Mouse (Mus musculus) liver, adult 2 months (tissue): ENCODE measurements around the gene Nrgn. TPM values are rescaled to one million over a fixed set of nuclear protein-coding genes. Genes with fewer than 3 reads are reported as not detected.
A peak's percentile ranks its signal among the peaks of the same experiment; 100 is the strongest.

Experiments
- DNase-seq: peaks from one replicate; pipeline ENCODE4 v3.0.0-alpha.2; 2011; ENCODE audit warnings: low read depth, low spot score; ENCODE audit errors: extremely low read depth
- H3K27ac ChIP-seq: fragments of 200-500 bp; replicated peaks from 2 replicates; pipeline ENCODE4 v1.5.1; 2012; ENCODE audit warnings: low read depth, mild to moderate bottlenecking, control low read depth, inconsistent platforms, low read length; ENCODE audit not compliant: insufficient read depth
- H3K27me3 ChIP-seq: fragments of 200-500 bp; 2 replicates; pipeline ENCODE4 v1.6.1; 2012; ENCODE audit warnings: mild to moderate bottlenecking, moderate library complexity, low read length, inconsistent platforms; ENCODE audit not compliant: control insufficient read depth, insufficient read depth
- H3K36me3 ChIP-seq: fragments of 200-500 bp; 2 replicates; pipeline ENCODE4 v1.6.1; 2012; ENCODE audit warnings: low read length, inconsistent platforms; ENCODE audit not compliant: control insufficient read depth, insufficient read depth
- H3K4me1 ChIP-seq: fragments of 200-500 bp; 2 replicates; pipeline ENCODE4 v1.6.1; 2011; ENCODE audit warnings: low read length; ENCODE audit not compliant: control insufficient read depth, insufficient read depth
- H3K4me3 ChIP-seq: fragments of 200-500 bp; 2 replicates; pipeline ENCODE4 v1.5.1; 2011; ENCODE audit warnings: low read depth, mild to moderate bottlenecking, control low read depth, low read length, moderate library complexity; ENCODE audit not compliant: insufficient read depth
- H3K79me2 ChIP-seq: fragments of 200-500 bp; 2 replicates; pipeline ENCODE4 v1.6.1; 2012; ENCODE audit warnings: inconsistent platforms, mild to moderate bottlenecking, low read length, moderate library complexity; ENCODE audit not compliant: control insufficient read depth, insufficient read depth
- H3K9ac ChIP-seq: fragments of 200-500 bp; 2 replicates; pipeline ENCODE4 v1.6.1; 2012; ENCODE audit warnings: low read depth, mild to moderate bottlenecking, control low read depth, inconsistent platforms, low read length
- CTCF ChIP-seq: fragments of 200-500 bp; IDR thresholded peaks from 2 replicates; pipeline ENCODE4 v1.5.1; 2011; ENCODE audit warnings: low read depth, low read length, control low read depth
- POLR2A ChIP-seq: fragments of 200-500 bp; IDR thresholded peaks from 2 replicates; pipeline ENCODE4 v1.6.1; 2011; ENCODE audit warnings: low read length, control low read depth; ENCODE audit not compliant: insufficient read depth; ENCODE audit errors: extremely low read depth
- WGBS: fragments of 180-500 bp; shearing (Covaris S2); methylation state at CpG from one replicate; pipeline ENCODE4 v1.1.7; 2018; 5-methylcytosine and 5-hydroxymethylcytosine counted together
- polyA plus RNA-seq: library from polyadenylated mRNA; depleted of rRNA; stranded (reverse); fragments of >200 nt; gene quantifications from 2 replicates; pipeline ENCODE4 v1.2.3, GENCODE M21; 2012
- total RNA-seq: library from RNA; depleted of rRNA; stranded (reverse); fragments of >200 nt; gene quantifications from 2 replicates; pipeline ENCODE4 v1.2.3, GENCODE M21; 2014

Nrgn gene
- total and polyA plus RNA-seq, 2 experiments = 0.09 to 0.86 TPM

DNA sequence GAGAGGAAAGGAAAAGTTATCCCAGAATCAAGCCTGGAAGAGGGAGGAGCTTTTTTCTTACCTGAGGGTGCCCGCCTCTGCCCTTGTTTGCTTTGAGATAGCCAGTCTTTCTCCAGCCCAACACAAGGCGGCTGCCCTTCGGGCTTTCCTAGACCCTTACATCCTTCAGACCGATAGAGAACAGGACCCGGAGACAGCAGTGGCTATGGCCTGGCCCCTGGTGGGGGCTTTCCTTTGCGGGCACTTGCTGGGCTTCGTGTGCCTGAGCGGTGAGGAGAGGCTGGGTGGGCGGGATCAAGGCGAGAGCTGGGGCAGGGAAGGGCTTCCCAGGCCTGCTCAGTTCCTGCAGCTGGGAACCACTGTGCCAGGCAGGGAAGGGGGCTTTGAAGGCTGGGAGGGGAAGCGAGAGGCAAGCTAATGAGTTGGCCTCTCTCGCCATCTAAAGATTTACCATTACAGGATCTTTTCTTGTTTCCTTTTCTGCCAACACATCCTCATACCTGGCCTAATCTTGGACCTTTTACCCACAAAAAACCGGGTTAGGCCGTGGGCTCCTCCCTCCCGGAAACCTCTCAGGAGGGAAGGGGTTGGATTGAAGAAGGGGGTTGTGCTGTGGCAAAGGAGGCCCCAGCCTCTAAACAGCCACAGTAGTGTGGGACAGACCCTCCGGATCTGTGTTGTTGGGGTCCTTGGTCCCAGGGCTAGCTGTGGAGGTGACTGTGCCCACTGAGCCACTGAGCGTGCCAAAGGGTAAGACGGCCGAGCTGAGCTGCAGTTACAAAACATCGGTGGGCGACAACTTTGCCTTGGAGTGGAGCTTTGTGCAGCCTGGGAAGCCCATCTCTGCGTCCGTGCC, 13.3 kb downstream of the Nrgn start, which contains the start of gene Vsig2:
Vsig2 (plus strand) TSS at position 86 of the 856 bp plus-strand sequence.
- WGBS = 63% methylated on average over 23 of the region's 23 CpGs

DNA sequence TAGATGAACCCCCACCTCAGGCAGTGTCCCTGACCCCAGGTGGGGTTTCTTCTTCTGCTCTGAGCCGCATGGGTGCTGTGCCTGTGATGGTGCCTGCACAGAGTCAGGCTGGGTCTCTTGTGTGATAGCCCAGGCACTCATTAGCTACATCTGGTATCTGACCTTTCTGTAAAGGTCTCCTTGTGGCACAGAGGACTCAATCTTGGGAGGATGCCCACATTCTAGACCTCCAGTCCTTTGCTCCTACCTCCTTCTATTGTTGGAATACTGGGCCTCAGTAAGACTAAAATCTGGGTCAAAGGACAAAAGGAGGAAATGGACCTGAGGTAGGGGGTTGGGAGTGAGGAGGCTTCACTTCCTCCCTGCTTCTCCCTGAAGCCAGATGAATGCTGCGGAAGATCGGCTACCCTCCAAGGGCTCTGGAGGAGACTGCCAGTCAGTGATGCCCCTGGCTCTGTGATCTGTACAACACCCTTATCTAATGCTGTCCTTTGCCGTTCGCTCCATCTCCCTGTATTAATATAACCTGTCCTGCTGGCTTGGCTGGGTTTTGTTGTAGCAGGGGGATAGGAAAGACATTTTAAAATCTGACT, 14.9 kb downstream of the Nrgn start:
- no peaks in the 10 kb centered on the region for H3K27me3 ChIP-seq
- H3K79me2 ChIP-seq = no peaks in the 10 kb centered on the region
- H3K4me1 ChIP-seq = peaks cover 2% of the 10 kb centered on the region; the same call in 1 of the 2 replicates
- no peak overlapping the region for H3K27ac ChIP-seq
- no peaks in the 10 kb centered on the region for H3K36me3 ChIP-seq
- no peak overlapping the region for H3K9ac ChIP-seq
- no peak for DNase-seq
- no peak for TF ChIP-seq POLR2A
- TF ChIP-seq CTCF = no peak
- no peak overlapping the region for H3K4me3 ChIP-seq
- 77% methylated on average over 5 of the region's 5 CpGs for WGBS

More for the DNA sequence above, 13.3 kb downstream of the Nrgn start, which contains the start of gene Vsig2:
- Histone ChIP-seq H3K36me3 (no peaks in the 10 kb centered on the region), H3K4me3 (no peak within 1 kb of the TSS), H3K27ac (no peak within 1 kb of the TSS), H3K27me3 (no peaks in the 10 kb centered on the region), H3K4me1 (peaks cover 2% of the 10 kb centered on the region; the same call in 1 of the 2 replicates), H3K9ac (no peak within 1 kb of the TSS), H3K79me2 (no peaks in the 10 kb centered on the region)
- no peak for DNase-seq
- TF ChIP-seq CTCF (no peak), POLR2A (no peak)

DNA sequence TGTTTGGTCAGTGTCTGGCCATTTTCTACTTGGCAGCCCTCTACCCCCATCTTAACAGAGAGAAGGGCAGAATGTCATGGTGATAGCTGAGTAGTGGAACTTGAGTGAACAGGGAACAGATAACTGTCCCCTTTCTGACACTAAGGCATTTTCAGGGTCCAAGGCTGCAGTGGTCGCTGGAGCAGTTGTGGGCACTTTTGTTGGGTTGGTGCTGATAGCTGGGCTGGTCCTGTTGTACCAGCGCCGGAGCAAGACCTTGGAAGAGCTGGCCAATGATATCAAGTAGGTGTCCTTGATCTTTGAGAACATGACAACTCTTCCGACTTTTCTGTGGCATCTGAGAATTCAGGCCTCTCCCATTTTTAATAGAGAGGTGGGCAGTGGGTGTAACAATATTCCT, 15.9 kb downstream of the Nrgn start:
- no peak overlapping the region for H3K27ac ChIP-seq
- H3K4me1 ChIP-seq = no peaks in the 10 kb centered on the region
- no peaks in the 10 kb centered on the region for H3K27me3 ChIP-seq
- H3K36me3 ChIP-seq = no peaks in the 10 kb centered on the region
- no peak for TF ChIP-seq CTCF
- TF ChIP-seq POLR2A = no peak
- 72% methylated on average over 4 of the region's 4 CpGs for WGBS
- DNase-seq = no peak
- no peak overlapping the region for H3K9ac ChIP-seq
- H3K79me2 ChIP-seq = no peaks in the 10 kb centered on the region
- H3K4me3 ChIP-seq = no peak overlapping the region

GRCm38 (mm10) chr9:37530888-37531705, 21.6 kb downstream of the Nrgn start:
- peak overlapping the region; percentile 37 for H3K27ac ChIP-seq
- TF ChIP-seq POLR2A = no peak
- peak; percentile 75 for TF ChIP-seq CTCF
- peak overlapping the region; percentile 22 for H3K9ac ChIP-seq
- H3K4me1 ChIP-seq = peaks cover 4% of the 10 kb centered on the region; the same call in 1 of the 2 replicates
- 5% methylated on average over 31 of the region's 31 CpGs for WGBS
- H3K4me3 ChIP-seq = peak overlapping the region; percentile 54
- H3K79me2 ChIP-seq = no peaks in the 10 kb centered on the region
- no peaks in the 10 kb centered on the region for H3K36me3 ChIP-seq
- no peaks in the 10 kb centered on the region for H3K27me3 ChIP-seq
- DNase-seq = peak; percentile 80

GRCm38 (mm10) chr9:37530031-37530887, 22.4 kb downstream of the Nrgn start:
- H3K4me1 ChIP-seq = peaks cover 4% of the 10 kb centered on the region; the same call in 1 of the 2 replicates
- 8% methylated on average over 32 of the region's 32 CpGs for WGBS
- H3K27me3 ChIP-seq = no peaks in the 10 kb centered on the region
- peak; percentile 52 for TF ChIP-seq CTCF
- TF ChIP-seq POLR2A = no peak
- H3K79me2 ChIP-seq = no peaks in the 10 kb centered on the region
- peak; percentile 19 for DNase-seq
- peak overlapping the region; percentile 59 for H3K27ac ChIP-seq
- peak overlapping the region; percentile 54 for H3K4me3 ChIP-seq
- H3K9ac ChIP-seq = peak overlapping the region; percentile 24
- H3K36me3 ChIP-seq = no peaks in the 10 kb centered on the region
